Mouse (Mus musculus) kidney, postnatal 25 days (tissue): ENCODE results near the gene Kdelc2.
A peak's percentile ranks its signal among the peaks of the same experiment; 100 is the strongest.

Experiments
- DNase-seq, 2 experiments: peaks; one replicate each; pipeline ENCODE4 v3.0.0; 2021; ENCODE audit warnings: mixed read lengths in 2 of 2

The Kdelc2 gene

GRCm38 (mm10) chr9:53387431-53387830 lies 3.6 kb downstream of the Kdelc2 start:
- DNase-seq, result no peak

DNA sequence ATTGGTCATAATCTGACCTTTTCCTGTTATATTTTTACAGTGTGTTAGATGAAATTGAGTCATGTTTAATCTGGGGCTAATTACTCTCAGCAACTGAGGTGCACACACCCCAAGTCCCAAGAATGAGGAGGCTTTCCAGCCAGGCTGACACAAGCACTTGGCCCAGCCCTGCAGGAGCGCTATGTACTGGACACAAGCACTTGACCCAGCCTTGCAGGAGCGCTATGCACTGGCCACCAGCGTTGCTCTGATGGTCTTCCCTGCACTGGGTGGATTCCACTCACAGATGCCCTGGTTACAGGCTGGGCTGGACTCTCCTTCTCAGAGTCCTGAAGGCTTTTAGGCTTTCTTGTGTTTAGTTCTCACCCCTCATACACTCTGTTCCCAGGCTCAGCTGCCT lies 5.3 kb downstream of the Kdelc2 start:
- no peak for DNase-seq

DNA sequence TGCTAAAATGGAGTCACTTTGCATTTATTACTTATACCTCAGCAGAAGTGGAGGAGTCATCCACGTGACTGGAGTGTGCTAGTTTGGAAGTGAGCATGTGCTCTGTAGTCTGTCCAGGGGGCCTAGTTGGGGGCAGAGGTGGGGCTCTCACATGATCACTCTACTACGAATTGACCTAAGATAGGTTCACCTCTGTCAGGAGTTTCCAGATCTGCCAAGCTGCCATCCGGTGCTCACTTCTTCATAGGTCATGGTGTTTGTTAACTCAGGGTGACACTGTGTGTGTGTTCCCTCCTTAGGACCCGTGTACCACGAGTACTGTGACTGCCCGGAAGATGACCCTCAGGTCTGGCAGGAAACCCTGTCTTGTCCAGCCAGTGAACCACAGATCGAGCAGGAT lies 6.3 kb downstream of the Kdelc2 start:
- DNase-seq, result peak in 1 of 2 experiments; percentile 50

DNA sequence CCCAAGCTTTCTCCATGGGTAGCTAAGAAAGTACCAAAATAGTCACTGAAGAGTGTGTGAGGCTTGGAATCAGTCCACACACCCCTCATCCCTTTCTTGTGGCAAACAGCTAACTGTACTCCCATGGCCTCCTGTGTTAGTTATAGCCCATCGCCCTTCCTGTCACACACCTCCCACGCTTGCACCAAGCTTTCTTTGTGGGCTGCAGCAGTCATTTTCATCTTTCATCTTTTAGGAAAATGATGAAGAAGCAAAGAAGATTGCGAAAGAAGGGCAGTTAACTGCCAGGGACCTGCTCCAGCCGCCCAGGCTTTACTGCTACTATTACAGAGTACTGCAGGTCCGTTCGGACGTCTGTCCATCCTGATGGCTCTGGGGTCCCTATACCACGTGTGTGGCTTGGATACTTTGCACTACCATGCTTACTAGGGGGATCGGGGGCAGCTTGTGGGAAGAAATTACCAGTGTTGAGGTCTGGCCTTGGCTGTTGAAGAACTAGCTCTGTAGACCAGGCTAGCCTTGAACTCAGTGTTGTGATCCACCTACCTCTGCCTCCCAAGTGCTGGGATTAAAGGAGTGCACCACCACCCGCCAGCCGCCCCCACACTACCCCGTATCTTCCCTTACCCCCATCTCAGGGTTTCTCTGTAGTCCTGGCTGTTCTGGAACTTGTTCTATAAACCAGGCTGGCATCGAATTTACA lies 14.0 kb downstream of the Kdelc2 start:
- DNase-seq, result no peak

- DNase-seq, result peak; percentile 66 to 83
Measured at GRCm38 (mm10) chr9:53398388-53398700, 14.5 kb downstream of the Kdelc2 start.

GRCm38 (mm10) chr9:53399537-53399936 lies 15.7 kb downstream of the Kdelc2 start:
- no peak for DNase-seq

DNA sequence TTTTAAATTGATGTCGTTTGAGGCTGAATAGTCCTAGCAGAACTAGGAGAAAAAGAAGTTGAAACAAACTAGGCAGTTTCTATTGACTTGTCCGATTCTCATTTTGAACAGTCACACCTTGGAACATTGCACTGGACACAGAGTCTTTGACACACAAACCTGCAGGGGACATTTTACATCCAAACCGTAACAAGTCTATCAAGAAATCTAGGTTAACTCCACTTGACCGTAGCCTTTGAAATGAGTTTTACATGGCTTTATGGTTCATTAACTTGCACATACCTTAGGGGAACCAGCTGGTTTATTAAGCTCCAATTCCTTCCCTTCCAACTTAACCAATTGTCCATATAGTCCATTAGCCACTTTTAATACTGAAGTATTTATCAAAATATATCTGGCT lies 16.9 kb downstream of the Kdelc2 start:
- DNase-seq, result no peak

GRCm38 (mm10) chr9:53401146-53401545 lies 17.3 kb downstream of the Kdelc2 start:
- peak; percentile 26 to 64 for DNase-seq

GRCm38 (mm10) chr9:53402291-53402711 lies 18.5 kb downstream of the Kdelc2 start, which contains the start of gene 4930550C14Rik:
4930550C14Rik (plus strand) TSS chr9:53402325.
- DNase-seq, result peak; percentile 68 to 81

DNA sequence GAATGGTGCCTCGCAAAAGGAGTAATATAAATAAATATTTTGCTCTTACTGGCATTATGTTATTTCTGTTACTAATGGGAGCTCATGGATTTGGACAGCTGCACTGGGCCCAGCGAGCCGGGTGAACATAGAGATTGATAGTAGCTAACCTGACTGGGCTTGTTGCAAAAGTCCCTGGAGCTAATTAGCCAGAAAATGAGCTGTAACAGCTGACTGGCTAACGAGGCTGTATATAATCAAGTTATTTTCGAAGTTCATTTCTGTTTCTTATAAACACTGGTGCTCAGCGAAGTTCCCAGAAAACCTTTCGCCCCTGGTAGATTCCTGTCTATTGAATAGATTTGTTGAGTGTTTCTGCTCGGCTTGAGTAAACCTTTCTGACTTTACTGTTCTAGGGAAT lies 19.2 kb downstream of the Kdelc2 start:
- peak in 1 of 2 experiments; percentile 20 for DNase-seq

- DNase-seq, result no peak
Measured at GRCm38 (mm10) chr9:53404050-53404752, 20.4 kb downstream of the Kdelc2 start.

DNA sequence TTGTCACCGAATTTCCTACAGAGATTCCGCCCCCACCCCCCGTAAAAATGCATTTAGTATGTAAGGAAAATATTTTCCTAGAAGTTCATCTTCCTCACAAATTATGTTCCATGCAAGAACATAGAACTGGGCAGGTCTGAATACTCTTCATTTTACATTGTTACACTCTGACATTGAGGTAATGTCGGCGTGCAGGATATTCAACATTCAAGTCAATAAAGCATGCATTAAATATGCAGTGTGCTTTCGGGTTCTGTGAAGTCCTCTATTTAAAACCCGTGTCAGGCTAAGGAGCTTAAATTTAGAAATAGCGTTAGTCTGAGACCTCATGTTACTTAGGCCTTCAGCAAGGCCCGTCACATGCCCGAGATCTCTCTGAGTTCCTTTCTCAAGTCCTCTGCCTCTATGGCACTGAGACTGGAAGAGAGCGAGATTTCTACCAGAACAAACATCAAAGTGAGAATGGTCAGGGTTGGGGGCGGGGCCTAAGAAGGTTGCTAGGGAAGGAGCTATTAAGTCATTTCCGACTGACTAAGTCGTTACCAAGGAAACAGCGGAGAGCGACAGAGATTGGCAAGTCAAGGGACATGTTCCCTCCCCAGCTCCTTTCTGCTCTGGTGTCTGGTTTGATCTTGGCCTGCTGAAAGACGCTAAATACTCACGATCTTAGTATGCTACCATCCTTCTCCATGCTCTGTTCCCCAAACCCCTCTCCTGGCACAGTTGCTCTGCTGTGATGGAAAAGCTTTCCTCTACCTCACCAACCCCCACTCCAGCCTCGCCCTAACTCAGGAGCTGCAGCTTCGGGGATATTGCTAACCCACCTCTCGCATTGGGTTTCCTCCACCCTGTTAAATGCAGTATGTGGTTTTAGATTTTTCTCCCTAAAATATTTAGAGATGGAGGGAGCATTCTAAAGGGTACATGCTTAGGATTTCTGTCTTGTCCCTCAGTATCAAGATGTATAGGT lies 21.2 kb downstream of the Kdelc2 start:
- DNase-seq, result peak; percentile 83 to 87

- DNase-seq, result no peak
Measured at GRCm38 (mm10) chr9:53408548-53408947, 24.7 kb downstream of the Kdelc2 start.

GRCm38 (mm10) chr9:53408953-53409361 lies 25.1 kb downstream of the Kdelc2 start:
- peak in 1 of 2 experiments; percentile 60 for DNase-seq

DNA sequence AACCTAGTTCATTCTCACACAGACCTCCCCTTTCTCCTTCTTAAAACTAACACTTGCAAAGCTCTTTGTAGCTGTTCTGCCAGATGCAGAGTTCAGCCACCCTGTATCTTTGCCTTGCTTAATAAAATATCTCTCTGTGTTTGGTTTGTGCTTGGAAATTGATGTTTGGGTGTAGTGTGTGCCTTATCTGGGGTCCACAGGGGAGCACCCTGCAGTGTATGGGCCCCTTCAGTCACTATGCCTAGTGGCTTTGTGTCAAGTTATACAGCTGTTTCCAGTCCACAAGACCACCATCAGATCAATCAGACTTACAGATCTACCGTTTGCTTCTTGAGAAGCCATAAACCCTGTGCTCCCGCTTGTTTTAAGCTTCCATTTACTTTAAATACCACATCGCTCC lies 25.6 kb downstream of the Kdelc2 start:
- no peak for DNase-seq

DNA sequence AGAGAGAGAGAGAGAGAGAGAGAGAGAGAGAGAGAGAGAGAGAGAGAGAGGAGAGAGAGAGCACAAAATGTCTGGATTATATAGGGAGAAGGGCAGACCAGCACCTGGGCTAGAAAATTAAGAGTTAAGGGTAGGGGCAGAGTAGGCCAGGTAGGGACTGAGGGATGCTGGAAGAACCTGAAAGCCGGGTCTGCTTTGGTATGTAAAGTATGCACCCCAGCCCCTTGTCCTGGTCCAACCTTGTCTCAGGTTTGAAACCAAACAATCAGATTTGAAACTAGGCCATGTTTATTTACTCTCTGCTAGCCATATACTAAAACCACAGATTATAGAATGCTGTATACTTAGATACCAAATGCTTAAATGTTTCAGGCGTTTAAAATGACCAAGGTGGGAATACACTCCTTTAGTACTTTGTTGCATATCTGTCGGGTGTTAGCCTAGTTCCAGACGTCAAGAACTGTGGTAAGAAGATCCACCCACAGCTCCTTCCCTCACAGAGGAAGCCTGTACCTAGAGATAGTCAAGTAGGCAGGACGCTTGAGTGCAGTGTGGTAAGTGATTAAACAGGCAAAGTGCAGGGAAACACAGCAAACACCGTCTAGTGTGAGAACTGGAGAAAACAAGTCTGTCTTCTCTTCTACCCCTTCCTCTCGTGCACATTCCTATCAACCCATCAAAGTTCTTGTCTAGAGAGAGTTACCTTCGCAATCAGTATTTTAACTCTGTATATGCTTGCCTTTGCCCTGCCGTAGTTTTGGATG lies 38.5 kb downstream of the Kdelc2 start:
- peak in 1 of 2 experiments; percentile 12 for DNase-seq

- DNase-seq, result no peak
Measured at GRCm38 (mm10) chr9:53426726-53427125, 42.9 kb downstream of the Kdelc2 start.

GRCm38 (mm10) chr9:53427638-53428037 lies 43.8 kb downstream of the Kdelc2 start:
- DNase-seq, result no peak

- DNase-seq, result no peak
Measured at GRCm38 (mm10) chr9:53435830-53436570, 52.2 kb downstream of the Kdelc2 start.

DNA sequence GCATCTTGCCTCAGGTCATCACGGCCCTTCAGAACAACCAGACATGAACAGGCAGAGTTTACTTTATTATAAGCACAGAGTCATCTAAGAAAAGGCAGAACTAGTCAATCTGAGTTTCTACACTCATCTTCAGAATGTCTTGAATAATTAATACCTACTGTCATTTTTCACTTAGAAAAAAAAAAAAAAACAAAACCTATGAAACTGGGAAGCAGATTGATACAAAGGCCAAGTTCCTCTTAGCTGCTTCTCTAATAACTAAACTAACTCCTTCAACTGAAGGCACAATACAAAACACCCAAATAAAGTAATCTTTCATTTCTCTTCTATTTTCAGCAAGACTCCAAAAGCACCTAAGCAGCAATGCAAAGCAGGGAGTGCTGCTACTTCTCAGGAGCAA lies 66.8 kb downstream of the Kdelc2 start:
- DNase-seq, result no peak
